Mouse (Mus musculus) embryonic facial prominence, embryonic 13.5 days (tissue): ENCODE measurements at regions not wholly inside any gene's neighbourhood (a gene's known extent, or its start where the extent isn't known, plus 50 kb on each side); places are given as distances from the start of the nearest gene placed in this dataset.

Source experiments
- ATAC-seq: fragments of 200-750 bp; cut with Nextera tagmentation; 2 replicates; pipeline ENCODE4 v1.8.0; 2017; ENCODE audit warnings: low read depth; ENCODE audit not compliant: insufficient number of reproducible peaks, insufficient read depth, low FRiP score, low TSS enrichment
- H3K27ac ChIP-seq: fragments of 300-500 bp; sonication (generic); 2 replicates; pipeline ENCODE4 v1.5.1; 2015; ENCODE audit warnings: moderate library complexity, mild to moderate bottlenecking, inconsistent platforms
- H3K27me3 ChIP-seq: fragments of 300-500 bp; sonication (generic); 2 replicates; pipeline ENCODE4 v1.6.1; 2015; ENCODE audit warnings: mild to moderate bottlenecking, inconsistent platforms
- H3K36me3 ChIP-seq: fragments of 300-500 bp; sonication (generic); 2 replicates; pipeline ENCODE4 v1.6.1; 2015; ENCODE audit warnings: mild to moderate bottlenecking, inconsistent platforms
- H3K4me1 ChIP-seq: fragments of 300-500 bp; sonication (generic); 2 replicates; pipeline ENCODE4 v1.6.1; 2015; ENCODE audit warnings: inconsistent platforms
- H3K4me2 ChIP-seq: fragments of 300-500 bp; sonication (generic); 2 replicates; pipeline ENCODE4 v1.6.1; 2015; ENCODE audit warnings: moderate library complexity, mild to moderate bottlenecking, inconsistent platforms
- H3K4me3 ChIP-seq: fragments of 300-500 bp; sonication (generic); 2 replicates; pipeline ENCODE4 v1.5.1; 2015; ENCODE audit warnings: mild to moderate bottlenecking, inconsistent platforms
- H3K9ac ChIP-seq: fragments of 300-500 bp; sonication (generic); 2 replicates; pipeline ENCODE4 v1.6.1; 2015; ENCODE audit warnings: mild to moderate bottlenecking, inconsistent platforms
- H3K9me3 ChIP-seq: fragments of 300-500 bp; sonication (generic); 2 replicates; pipeline ENCODE4 v1.6.1; 2016; ENCODE audit warnings: inconsistent platforms
- WGBS: fragments of 180-500 bp; shearing (Covaris S2); methylation state at CpG from one replicate; pipeline ENCODE4 v1.1.7; 2015; ENCODE audit warnings: mixed read lengths; 5-methylcytosine and 5-hydroxymethylcytosine counted together

- H3K4me3 ChIP-seq, result no peak overlapping the region
- no peaks in the 10 kb centered on the region for H3K36me3 ChIP-seq
- no peak for ATAC-seq
- H3K4me2 ChIP-seq, result no peak overlapping the region
- H3K9me3 ChIP-seq, result no peaks in the 10 kb centered on the region
- no peak overlapping the region for H3K27ac ChIP-seq
- no peak overlapping the region for H3K9ac ChIP-seq
- 35% methylated on average over 9 of the region's 9 CpGs for WGBS
- H3K27me3 ChIP-seq, result peaks cover 21% of the 10 kb centered on the region
- H3K4me1 ChIP-seq, result peaks cover 19% of the 10 kb centered on the region
Observed at GRCm38 (mm10) chr13:44099511-44099910, 314.9 kb downstream of the Cd83 start.

DNA sequence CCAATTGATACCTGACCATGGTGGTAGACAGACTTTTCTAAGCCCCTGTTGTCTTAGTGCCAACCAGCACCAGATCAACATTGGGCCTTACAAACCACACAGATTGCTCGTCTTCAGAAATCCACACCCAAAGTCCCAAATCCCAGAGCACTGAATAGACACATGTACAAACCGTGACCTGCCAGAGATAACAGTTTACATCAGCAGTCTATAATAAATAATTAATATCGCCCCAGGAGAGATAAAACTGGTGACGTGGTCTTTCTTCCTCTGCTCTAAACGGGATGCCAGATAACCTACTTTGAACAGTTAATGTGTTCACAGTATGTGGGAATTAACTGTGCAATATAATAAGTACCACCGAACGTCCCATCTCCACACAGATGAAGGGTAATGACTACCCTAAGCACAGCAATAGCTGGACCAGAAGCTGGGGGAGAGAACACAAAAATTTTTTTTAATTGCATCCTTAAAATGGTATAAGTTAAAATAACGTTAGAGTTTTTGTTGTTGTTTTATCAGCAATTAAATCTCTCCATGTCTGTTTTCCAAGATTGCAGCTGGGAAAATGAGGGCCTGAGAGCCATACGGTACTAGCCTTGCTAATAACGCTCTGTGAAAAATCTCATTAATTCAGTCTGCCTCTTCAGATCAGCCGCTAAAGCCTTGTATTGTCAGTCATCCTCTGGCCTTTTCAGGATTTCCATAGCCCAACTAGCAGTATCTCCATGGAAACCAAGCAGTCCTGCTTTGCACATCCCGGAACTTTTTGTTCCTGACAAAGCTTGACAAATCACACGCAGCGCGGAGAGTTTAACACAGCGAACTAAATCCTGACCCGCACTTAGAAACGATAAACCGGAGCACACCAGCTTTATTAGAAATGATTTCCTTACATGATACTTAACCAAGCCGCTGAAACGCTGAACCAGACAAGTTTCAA is 315.8 kb downstream of the Cd83 start:
- Histone ChIP-seq H3K4me3 (peak overlapping the region; percentile 8), H3K27me3 (peaks cover 29% of the 10 kb centered on the region), H3K9me3 (no peaks in the 10 kb centered on the region), H3K4me2 (peak overlapping the region; percentile 48), H3K9ac (0 out of 2 replicates have a peak overlapping the region, but pooled peaks have one; percentile 3), H3K36me3 (no peaks in the 10 kb centered on the region), H3K4me1 (peaks cover 19% of the 10 kb centered on the region), H3K27ac (no peak overlapping the region)
- no peak for ATAC-seq
- 21% methylated on average over 21 of the region's 21 CpGs for WGBS

DNA sequence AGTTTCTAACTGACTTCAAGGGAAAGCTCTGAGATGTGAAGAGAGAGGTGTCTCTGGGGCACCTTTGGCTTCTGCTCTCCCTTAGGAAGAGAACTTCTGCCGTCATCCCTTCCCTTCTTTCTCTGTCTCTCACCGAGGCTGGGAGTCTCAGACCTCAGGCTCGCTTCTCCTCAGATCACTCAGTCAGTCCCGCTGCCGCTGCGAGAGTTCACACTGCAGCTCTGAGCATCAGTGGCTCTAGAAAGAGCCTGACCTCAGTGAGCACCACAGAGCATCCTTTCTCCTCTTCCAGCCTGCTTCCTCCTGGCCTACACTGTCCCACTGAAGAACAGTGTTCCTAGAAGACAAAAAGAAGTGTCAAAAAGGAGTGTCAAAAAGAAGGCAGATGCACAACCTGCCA is 316.6 kb downstream of the Cd83 start:
- H3K4me1 ChIP-seq, result peaks cover 19% of the 10 kb centered on the region
- no peaks in the 10 kb centered on the region for H3K9me3 ChIP-seq
- H3K36me3 ChIP-seq, result no peaks in the 10 kb centered on the region
- peaks cover 29% of the 10 kb centered on the region for H3K27me3 ChIP-seq
- H3K9ac ChIP-seq, result 0 out of 2 replicates have a peak overlapping the region, but pooled peaks have one; percentile 3
- no peak for ATAC-seq
- peak overlapping the region; percentile 8 for H3K4me3 ChIP-seq
- no peak overlapping the region for H3K27ac ChIP-seq
- peak overlapping the region; percentile 48 for H3K4me2 ChIP-seq
- 10% methylated on average over 6 of the region's 6 CpGs for WGBS

DNA sequence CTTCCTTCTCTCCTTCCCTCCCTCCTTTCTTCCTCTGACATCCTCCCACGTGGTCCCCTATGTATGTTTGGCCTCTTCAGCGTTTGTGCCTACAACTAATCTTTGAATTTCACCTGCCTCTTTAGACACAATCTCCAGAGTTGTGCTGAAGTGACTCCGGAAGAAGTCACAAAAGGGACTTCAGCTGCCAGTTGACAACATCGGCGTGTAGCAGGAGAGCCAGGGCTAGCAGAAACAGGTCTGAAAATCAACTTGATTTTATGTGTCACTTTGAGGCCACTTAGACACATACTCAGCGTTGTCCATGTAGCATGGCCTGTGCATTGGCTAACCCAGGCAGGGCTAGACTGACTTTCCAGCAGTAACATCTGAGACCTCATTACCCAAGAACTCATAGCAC is 317.2 kb downstream of the Cd83 start:
- Histone ChIP-seq H3K27ac (no peak overlapping the region), H3K27me3 (peaks cover 29% of the 10 kb centered on the region), H3K9me3 (no peaks in the 10 kb centered on the region), H3K4me1 (peaks cover 19% of the 10 kb centered on the region), H3K9ac (no peak overlapping the region), H3K36me3 (no peaks in the 10 kb centered on the region), H3K4me3 (no peak overlapping the region), H3K4me2 (no peak overlapping the region)
- 73% methylated on average over 6 of the region's 6 CpGs for WGBS
- no peak for ATAC-seq

GRCm38 (mm10) chr13:44102257-44102656 is 317.7 kb downstream of the Cd83 start:
- WGBS, result 79% methylated on average over 4 of the region's 4 CpGs
- Histone ChIP-seq H3K4me1 (peaks cover 19% of the 10 kb centered on the region), H3K36me3 (no peaks in the 10 kb centered on the region), H3K4me3 (no peak overlapping the region), H3K9ac (no peak overlapping the region), H3K27me3 (peaks cover 29% of the 10 kb centered on the region), H3K4me2 (no peak overlapping the region), H3K27ac (no peak overlapping the region), H3K9me3 (no peaks in the 10 kb centered on the region)
- no peak for ATAC-seq

GRCm38 (mm10) chr13:44103340-44103739 is 318.8 kb downstream of the Cd83 start:
- Histone ChIP-seq H3K9ac (no peak overlapping the region), H3K27me3 (peaks cover 29% of the 10 kb centered on the region), H3K36me3 (no peaks in the 10 kb centered on the region), H3K4me1 (peaks cover 19% of the 10 kb centered on the region), H3K4me3 (no peak overlapping the region), H3K9me3 (no peaks in the 10 kb centered on the region), H3K4me2 (no peak overlapping the region), H3K27ac (no peak overlapping the region)
- WGBS, result 90% methylated on average over 7 of the region's 7 CpGs
- ATAC-seq, result no peak

- H3K4me3 ChIP-seq, result no peak overlapping the region
- no peak for ATAC-seq
- H3K9ac ChIP-seq, result no peak overlapping the region
- H3K4me2 ChIP-seq, result no peak overlapping the region
- no peaks in the 10 kb centered on the region for H3K36me3 ChIP-seq
- no peak overlapping the region for H3K27ac ChIP-seq
- H3K27me3 ChIP-seq, result peaks cover 29% of the 10 kb centered on the region
- peaks cover 18% of the 10 kb centered on the region for H3K4me1 ChIP-seq
- H3K9me3 ChIP-seq, result no peaks in the 10 kb centered on the region
- WGBS, result 38% methylated on average over 5 of the region's 5 CpGs
Observed at GRCm38 (mm10) chr13:44105161-44105560, 320.6 kb downstream of the Cd83 start.

DNA sequence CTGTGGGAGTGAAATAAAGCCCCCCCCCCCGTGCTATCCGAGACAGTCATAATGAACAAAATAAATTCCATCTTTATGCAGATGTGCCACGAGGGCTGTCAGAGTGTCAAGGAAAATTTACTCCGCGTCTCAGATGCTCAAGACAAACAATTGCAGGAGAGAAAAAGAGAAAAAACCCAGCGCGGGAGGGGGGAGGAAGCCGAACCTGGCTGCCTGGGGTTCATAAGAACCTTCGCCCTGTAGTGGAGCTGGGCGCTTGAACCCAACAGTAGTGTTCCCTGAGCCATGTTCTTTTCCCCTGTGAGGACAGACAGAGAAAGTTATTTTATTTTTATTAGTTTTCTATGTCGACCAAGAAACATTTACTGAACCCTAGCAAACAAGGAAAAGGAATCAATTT is 324.1 kb downstream of the Cd83 start:
- Histone ChIP-seq H3K27me3 (peaks cover 8% of the 10 kb centered on the region; the same call in 1 of the 2 replicates), H3K36me3 (no peaks in the 10 kb centered on the region), H3K4me1 (peaks cover 9% of the 10 kb centered on the region; the same call in 1 of the 2 replicates), H3K4me2 (no peak overlapping the region), H3K4me3 (no peak overlapping the region), H3K9ac (no peak overlapping the region), H3K27ac (no peak overlapping the region), H3K9me3 (no peaks in the 10 kb centered on the region)
- ATAC-seq, result no peak
- WGBS, result 65% methylated on average over 11 of the region's 11 CpGs

DNA sequence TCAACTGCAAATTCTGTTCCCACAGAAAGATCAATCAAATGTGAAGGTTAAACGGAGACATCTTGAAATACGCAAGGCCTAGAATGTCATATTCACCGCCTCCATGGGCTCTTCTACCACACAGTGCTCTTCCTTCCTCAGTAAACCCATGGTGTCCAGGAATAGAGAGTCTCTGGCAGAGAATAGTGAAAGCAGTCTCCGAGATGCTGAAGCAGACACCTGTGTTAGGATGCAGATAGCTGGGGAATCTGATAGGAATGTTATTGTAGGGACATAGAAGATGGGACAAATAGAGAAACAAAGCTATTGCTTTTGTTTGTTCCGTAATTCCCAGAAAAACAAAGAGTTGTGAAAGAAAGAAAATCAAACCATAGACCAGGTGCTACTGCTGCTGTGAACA is 328.5 kb downstream of the Cd83 start:
- Histone ChIP-seq H3K27ac (no peak overlapping the region), H3K4me2 (no peak overlapping the region), H3K9ac (no peak overlapping the region), H3K9me3 (no peaks in the 10 kb centered on the region), H3K4me3 (no peak overlapping the region), H3K27me3 (no peaks in the 10 kb centered on the region), H3K36me3 (no peaks in the 10 kb centered on the region), H3K4me1 (peaks cover 9% of the 10 kb centered on the region; the same call in 1 of the 2 replicates)
- no peak for ATAC-seq
- WGBS, result 86% methylated on average over 5 of the region's 5 CpGs

DNA sequence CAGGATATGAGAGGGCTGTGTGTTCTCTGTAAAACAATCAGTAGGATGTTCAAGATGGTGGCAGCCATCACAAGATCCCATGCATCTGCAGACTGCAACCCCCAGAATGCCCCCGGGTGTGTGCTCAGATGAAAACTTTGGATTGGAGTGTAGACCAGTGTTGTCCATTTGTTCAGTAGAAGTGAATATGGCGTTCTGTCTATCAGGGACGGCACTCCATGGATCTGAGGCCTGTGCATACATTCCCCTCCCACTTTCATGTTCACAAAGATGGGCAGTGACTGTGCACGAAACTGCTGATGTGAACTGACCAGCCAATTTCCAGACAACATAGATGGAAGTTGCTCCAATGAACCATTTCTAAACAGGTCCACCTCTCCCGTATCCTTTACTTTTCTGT is 330.3 kb downstream of the Cd83 start:
- WGBS, result 88% methylated on average over 5 of the region's 5 CpGs

DNA sequence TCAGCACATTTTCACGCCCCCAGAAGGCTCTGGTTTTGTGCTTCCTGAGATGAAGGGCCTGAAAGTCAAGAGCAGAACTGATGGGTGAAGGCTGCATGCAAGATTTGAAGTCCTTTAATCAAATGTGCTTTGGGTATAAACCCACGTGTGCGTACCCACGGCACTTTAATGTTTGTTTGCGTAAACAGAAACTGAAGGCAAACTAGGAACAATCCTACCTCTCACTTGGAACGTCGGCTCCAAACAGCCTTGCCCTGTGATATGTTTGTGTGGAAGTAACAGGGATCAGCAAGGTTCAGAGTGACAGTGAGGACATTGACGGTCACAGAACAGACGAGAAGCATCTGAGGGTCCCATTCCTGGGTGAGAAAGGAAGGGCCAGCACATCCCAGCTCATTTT is 333.3 kb downstream of the Cd83 start:
- no peaks in the 10 kb centered on the region for H3K9me3 ChIP-seq
- H3K27me3 ChIP-seq, result no peaks in the 10 kb centered on the region
- WGBS, result 74% methylated on average over 9 of the region's 9 CpGs
- no peak overlapping the region for H3K9ac ChIP-seq
- no peak for ATAC-seq
- no peaks in the 10 kb centered on the region for H3K36me3 ChIP-seq
- no peak overlapping the region for H3K4me2 ChIP-seq
- H3K4me1 ChIP-seq, result peaks cover 7% of the 10 kb centered on the region
- H3K4me3 ChIP-seq, result no peak overlapping the region
- no peak overlapping the region for H3K27ac ChIP-seq

More for the DNA sequence above, 330.3 kb downstream of the Cd83 start:
- no peak overlapping the region for H3K4me2 ChIP-seq
- no peak overlapping the region for H3K4me3 ChIP-seq
- no peak overlapping the region for H3K27ac ChIP-seq
- H3K36me3 ChIP-seq, result no peaks in the 10 kb centered on the region
- no peak overlapping the region for H3K9ac ChIP-seq
- ATAC-seq, result no peak
- no peaks in the 10 kb centered on the region for H3K9me3 ChIP-seq
- no peaks in the 10 kb centered on the region for H3K27me3 ChIP-seq
- 0 out of 2 replicates have a peak, but pooled peaks cover 3% of the 10 kb centered on the region for H3K4me1 ChIP-seq

DNA sequence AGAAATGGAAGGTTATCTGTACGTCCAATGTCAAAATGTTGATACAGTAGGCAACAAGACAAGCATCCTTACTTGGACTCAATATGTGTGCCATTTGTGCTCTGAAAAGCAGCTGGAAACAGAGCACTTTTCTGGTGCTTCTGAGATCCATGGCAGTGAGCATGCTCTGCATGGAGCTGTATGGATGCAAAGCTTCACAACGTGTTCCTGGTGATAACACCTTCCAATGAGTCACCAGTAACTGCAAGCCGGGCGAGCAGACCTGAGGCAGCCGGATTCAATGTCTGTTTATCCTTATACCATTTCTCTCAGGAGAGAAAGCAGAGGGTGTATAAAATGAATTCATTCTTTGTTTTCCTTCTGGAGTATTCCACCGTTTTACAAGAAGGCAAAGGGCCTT is 334.3 kb downstream of the Cd83 start:
- Histone ChIP-seq H3K9me3 (no peaks in the 10 kb centered on the region), H3K36me3 (no peaks in the 10 kb centered on the region), H3K4me1 (peaks cover 7% of the 10 kb centered on the region), H3K9ac (no peak overlapping the region), H3K4me2 (no peak overlapping the region), H3K4me3 (no peak overlapping the region), H3K27ac (no peak overlapping the region), H3K27me3 (no peaks in the 10 kb centered on the region)
- ATAC-seq, result no peak
- 84% methylated on average over 6 of the region's 6 CpGs for whole genome bisulfite sequencing
